Mouse (Mus musculus) embryonic facial prominence, embryonic 15.5 days (tissue): ENCODE measurements around the gene Paqr4. TPM values are rescaled to one million over a fixed set of nuclear protein-coding genes. Genes with fewer than 3 reads are reported as not detected.

Experiments
- ATAC-seq: fragments of 200-750 bp; cut with Nextera tagmentation; 2 replicates; pipeline ENCODE4 v1.8.0; 2017; ENCODE audit warnings: low read depth, moderate TSS enrichment; ENCODE audit not compliant: insufficient number of reproducible peaks, low FRiP score, low TSS enrichment
- H3K27ac ChIP-seq: fragments of 300-500 bp; sonication (generic); replicated peaks from 2 replicates; pipeline ENCODE4 v1.5.1; 2015; ENCODE audit warnings: mild to moderate bottlenecking, inconsistent platforms
- H3K27me3 ChIP-seq: fragments of 300-500 bp; sonication (generic); 2 replicates; pipeline ENCODE4 v1.6.1; 2015; ENCODE audit warnings: inconsistent platforms
- H3K36me3 ChIP-seq: fragments of 300-500 bp; sonication (generic); 2 replicates; pipeline ENCODE4 v1.6.1; 2015; ENCODE audit warnings: mild to moderate bottlenecking, inconsistent platforms
- H3K4me1 ChIP-seq: fragments of 300-500 bp; sonication (generic); 2 replicates; pipeline ENCODE4 v1.6.1; 2015; ENCODE audit warnings: inconsistent platforms
- H3K4me2 ChIP-seq: fragments of 300-500 bp; sonication (generic); replicated peaks from 2 replicates; pipeline ENCODE4 v1.6.1; 2015; ENCODE audit warnings: mild to moderate bottlenecking, inconsistent platforms
- H3K4me3 ChIP-seq: fragments of 300-500 bp; sonication (generic); replicated peaks from 2 replicates; pipeline ENCODE4 v1.5.1; 2015; ENCODE audit warnings: mild to moderate bottlenecking, inconsistent platforms
- H3K9ac ChIP-seq: fragments of 300-500 bp; sonication (generic); 2 replicates; pipeline ENCODE4 v1.6.1; 2015; ENCODE audit warnings: inconsistent platforms
- H3K9me3 ChIP-seq: fragments of 300-500 bp; sonication (generic); replicated peaks from 2 replicates; pipeline ENCODE4 v1.6.1; 2016; ENCODE audit warnings: inconsistent platforms
- WGBS: fragments of 180-500 bp; shearing (Covaris S2); methylation state at CpG from one replicate; pipeline ENCODE4 v1.1.7; 2015; 5-methylcytosine and 5-hydroxymethylcytosine counted together
- polyA plus RNA-seq: library from polyadenylated mRNA; unstranded; fragments of >200 nt; fragmentation: Nextera tagmentation; extraction: Ambion mirVana; gene quantifications from 2 replicates; pipeline ENCODE4 v1.2.1, GENCODE M21; 2015

Paqr4 gene
- polyA plus RNA-seq, 1 experiment from 2014 or later = 20.9 TPM

DNA sequence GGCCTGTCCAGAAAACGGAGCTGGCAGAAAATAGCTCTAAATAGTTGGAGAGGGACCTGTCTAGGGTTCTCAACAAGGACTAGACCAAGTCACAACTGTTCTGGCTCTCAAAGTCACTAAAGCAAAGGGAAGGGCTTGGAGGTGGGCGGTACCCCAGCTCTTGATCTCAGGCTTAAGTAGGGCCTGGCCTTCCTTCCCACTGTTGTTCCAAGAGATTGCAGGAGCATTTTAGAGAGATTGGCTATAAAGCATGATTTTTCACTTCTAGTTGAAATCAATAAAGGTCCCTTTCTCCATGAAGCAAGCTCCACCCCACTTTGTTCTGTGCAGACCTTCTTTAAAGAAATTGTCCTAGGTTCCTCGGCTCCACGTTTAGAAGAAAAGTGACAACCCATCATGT, 15.2 kb downstream of the Paqr4 start:
- no peaks in the 10 kb centered on the region for H3K36me3 ChIP-seq
- H3K9me3 ChIP-seq = no peaks in the 10 kb centered on the region
- H3K27me3 ChIP-seq = no peaks in the 10 kb centered on the region
- H3K9ac ChIP-seq = peak overlapping the region; percentile 55
- H3K4me3 ChIP-seq = peak overlapping the region; percentile 95
- peak overlapping the region; percentile 71 for H3K27ac ChIP-seq
- peaks cover 13% of the 10 kb centered on the region; the same call in 1 of the 2 replicates for H3K4me1 ChIP-seq
- WGBS = 62% methylated on average over 4 of the region's 4 CpGs
- no peak for ATAC-seq
- H3K4me2 ChIP-seq = peak overlapping the region; percentile 82

DNA sequence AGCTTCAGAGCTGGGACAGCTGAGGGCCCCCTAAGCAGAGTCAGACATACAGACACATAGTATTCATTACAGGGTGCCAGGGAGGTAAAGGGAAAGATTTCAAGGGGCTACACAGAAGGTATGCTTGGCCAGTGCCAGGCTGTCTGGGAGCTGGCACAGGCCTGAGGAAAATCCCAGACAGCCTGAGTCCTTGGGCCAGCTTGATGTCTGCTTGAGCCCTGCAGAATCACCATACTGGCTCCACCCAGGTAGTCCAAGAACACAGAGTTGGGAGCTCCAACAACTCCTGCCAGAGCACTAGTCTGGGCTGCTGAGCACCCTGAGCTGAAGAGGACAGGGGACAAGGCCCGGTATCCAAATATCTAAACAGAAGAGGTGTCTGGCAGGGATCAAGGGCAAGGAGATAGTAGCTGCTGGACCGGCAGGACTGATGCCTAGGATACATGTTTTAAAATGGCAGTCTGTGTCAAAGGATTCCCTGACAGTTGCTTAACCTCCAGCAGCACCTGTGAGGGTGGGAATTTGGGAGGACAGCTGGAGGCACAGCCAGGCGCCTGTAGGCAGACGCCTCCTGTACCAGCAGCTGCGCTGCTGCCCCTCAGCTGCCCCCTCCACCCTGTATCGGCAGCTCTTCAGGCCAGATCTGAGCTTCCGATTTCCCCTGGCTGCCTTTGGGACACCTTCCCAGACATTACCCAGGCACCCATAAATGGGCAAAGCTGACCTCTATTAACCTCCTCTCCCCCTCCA, 18.1 kb downstream of the Paqr4 start, which contains the start of gene 1520401A03Rik:
TSS of gene 1520401A03Rik (minus strand) at position 408 of the 750 bp plus-strand sequence.
- 65% methylated on average over 7 of the region's 7 CpGs for whole genome bisulfite sequencing
- Histone ChIP-seq H3K36me3 (no peaks in the 10 kb centered on the region), H3K4me1 (peaks cover 12% of the 10 kb centered on the region; the same call in 1 of the 2 replicates), H3K27me3 (no peaks in the 10 kb centered on the region), H3K4me2 (no peak within 1 kb of the TSS), H3K4me3 (no peak within 1 kb of the TSS), H3K9me3 (no peaks in the 10 kb centered on the region), H3K9ac (no peak within 1 kb of the TSS), H3K27ac (no peak within 1 kb of the TSS; the same call in 1 of the 2 replicates)
- ATAC-seq = no peak

DNA sequence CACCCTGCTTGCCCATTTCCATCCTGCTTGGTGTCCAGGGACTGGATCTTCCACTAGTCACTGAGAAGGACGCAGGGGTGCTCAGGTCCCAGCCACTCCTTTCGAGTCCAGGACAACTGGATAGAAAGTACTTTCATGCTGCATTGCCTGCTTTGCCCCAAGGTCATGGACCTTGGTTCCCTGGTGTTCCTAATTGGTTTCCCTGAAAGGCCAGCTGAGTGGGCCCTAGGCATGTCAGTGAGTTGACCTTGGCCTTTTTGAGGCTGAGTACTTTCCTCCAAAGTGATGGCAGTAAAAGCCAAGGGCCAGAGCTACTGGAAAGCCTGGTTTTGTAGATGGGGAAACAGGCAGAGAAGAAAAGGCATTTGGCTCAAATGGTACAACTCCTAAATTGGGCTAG, 18.8 kb downstream of the Paqr4 start:
- Histone ChIP-seq H3K4me1 (peaks cover 7% of the 10 kb centered on the region; the same call in 1 of the 2 replicates), H3K4me3 (no peak overlapping the region), H3K4me2 (no peak overlapping the region), H3K9me3 (no peaks in the 10 kb centered on the region), H3K27ac (no peak overlapping the region; the same call in 1 of the 2 replicates), H3K27me3 (no peaks in the 10 kb centered on the region), H3K36me3 (no peaks in the 10 kb centered on the region), H3K9ac (no peak overlapping the region)
- 76% methylated on average over 2 of the region's 2 CpGs for WGBS
- no peak for ATAC-seq

DNA sequence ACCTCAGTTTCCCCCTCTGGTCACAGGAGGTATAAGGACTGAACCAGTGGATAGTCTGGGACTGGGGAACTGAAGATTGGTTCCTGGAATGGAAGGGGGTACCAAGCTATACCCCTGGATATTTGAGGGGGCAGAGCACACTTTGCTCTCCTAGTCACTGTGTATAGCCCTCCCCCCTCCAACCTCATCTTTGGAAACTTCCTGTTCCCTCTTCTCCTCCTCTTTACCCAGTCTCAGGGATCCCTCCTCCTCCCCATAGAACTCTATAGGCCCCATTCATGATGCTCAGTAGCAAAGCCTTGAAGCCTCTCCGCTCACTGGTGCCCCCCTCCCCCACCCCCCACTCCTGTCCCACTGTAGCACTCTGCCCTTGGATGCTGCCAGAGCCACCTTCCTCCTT, 21.2 kb downstream of the Paqr4 start:
- Histone ChIP-seq H3K4me3 (no peak overlapping the region), H3K9ac (no peak overlapping the region), H3K4me2 (no peak overlapping the region), H3K4me1 (no peaks in the 10 kb centered on the region), H3K27me3 (no peaks in the 10 kb centered on the region), H3K9me3 (no peaks in the 10 kb centered on the region), H3K27ac (no peak overlapping the region), H3K36me3 (no peaks in the 10 kb centered on the region)
- ATAC-seq = no peak
- 11% methylated on average over 1 of the region's 1 CpGs for WGBS

DNA sequence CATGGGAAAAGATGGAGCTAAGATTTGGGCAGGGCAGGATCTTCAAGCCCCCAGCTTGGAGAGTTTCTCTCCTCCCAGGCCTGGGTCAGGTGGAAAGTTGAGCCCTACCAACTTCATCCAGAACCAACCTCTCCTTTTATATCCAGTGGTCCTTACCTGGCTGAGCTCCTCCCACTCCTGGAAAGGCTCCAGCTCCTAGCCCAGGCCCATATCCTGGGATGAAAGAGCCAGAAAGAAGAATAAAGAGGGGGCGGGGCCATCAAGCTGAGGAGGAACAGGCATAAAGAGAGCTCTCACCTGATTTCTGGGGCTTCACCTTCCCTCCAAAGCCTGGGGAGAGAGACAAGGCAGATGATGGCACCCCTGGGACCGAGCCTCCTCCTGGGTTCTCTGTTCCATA, 23.7 kb downstream of the Paqr4 start:
- H3K4me3 ChIP-seq = no peak overlapping the region
- H3K27ac ChIP-seq = no peak overlapping the region
- 59% methylated on average over 2 of the region's 2 CpGs for WGBS
- no peaks in the 10 kb centered on the region for H3K4me1 ChIP-seq
- no peaks in the 10 kb centered on the region for H3K27me3 ChIP-seq
- ATAC-seq = no peak
- no peaks in the 10 kb centered on the region for H3K9me3 ChIP-seq
- no peak overlapping the region for H3K9ac ChIP-seq
- H3K4me2 ChIP-seq = no peak overlapping the region
- H3K36me3 ChIP-seq = no peaks in the 10 kb centered on the region

DNA sequence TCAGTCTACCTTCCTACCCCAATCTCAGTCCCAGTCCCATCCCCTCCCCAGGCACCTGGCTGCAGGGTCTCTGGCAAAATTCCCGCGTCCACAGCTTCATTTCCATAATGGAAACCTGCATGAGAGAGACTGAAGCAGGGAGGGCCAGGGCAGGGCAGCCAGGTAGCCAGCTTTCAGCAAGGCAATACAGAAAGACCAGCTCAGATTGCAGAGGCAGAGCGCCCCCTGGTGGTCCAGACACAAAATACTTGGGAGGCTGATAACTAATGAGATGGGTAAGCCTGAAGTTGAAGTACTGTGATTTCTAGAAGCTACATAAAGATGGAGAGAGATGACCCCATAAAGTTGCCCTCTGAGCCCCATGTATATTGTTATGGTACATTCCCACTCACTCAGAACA, 34.5 kb downstream of the Paqr4 start:
- Histone ChIP-seq H3K9ac (no peak overlapping the region), H3K9me3 (no peaks in the 10 kb centered on the region), H3K27ac (no peak overlapping the region), H3K4me1 (peaks cover 13% of the 10 kb centered on the region), H3K4me3 (no peak overlapping the region), H3K36me3 (no peaks in the 10 kb centered on the region), H3K27me3 (peaks cover 5% of the 10 kb centered on the region), H3K4me2 (no peak overlapping the region)
- 2% methylated on average over 3 of the region's 3 CpGs for WGBS
- ATAC-seq = peak; percentile 30; the same call in 1 of the 2 replicates

DNA sequence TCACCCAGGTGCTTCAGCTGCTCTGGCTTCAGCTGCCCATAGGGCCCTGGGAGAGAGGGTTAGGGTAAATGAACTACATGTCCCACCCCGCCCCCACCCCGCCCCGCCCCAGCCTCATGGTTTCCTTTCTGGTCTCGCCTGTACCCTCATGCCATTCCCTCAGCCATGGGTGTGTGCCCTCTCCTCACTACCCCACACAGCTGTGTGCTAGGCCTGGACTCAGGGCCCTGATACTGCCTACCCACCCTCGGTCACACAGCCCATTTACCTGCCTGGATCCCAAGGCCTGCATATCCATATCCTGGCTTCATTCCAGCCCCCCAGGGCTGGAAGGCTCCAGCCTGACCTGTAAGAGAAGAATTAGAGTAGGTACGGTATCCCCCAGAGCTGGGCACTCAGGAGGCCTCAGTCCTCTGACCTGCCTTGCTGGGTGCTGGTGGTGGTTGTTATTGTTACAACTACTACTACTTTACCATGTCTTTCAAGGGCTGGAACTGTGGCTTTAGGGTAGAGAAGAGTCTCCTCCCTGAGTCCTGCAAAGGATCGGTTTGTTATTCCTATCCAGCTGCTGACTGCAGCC, 35.1 kb downstream of the Paqr4 start:
- no peak overlapping the region for H3K9ac ChIP-seq
- no peaks in the 10 kb centered on the region for H3K36me3 ChIP-seq
- 70% methylated on average over 7 of the region's 7 CpGs for WGBS
- H3K27me3 ChIP-seq = peaks cover 11% of the 10 kb centered on the region
- H3K27ac ChIP-seq = no peak overlapping the region
- ATAC-seq = no peak
- no peaks in the 10 kb centered on the region for H3K9me3 ChIP-seq
- no peak overlapping the region for H3K4me3 ChIP-seq
- no peak overlapping the region for H3K4me2 ChIP-seq
- peaks cover 13% of the 10 kb centered on the region for H3K4me1 ChIP-seq

DNA sequence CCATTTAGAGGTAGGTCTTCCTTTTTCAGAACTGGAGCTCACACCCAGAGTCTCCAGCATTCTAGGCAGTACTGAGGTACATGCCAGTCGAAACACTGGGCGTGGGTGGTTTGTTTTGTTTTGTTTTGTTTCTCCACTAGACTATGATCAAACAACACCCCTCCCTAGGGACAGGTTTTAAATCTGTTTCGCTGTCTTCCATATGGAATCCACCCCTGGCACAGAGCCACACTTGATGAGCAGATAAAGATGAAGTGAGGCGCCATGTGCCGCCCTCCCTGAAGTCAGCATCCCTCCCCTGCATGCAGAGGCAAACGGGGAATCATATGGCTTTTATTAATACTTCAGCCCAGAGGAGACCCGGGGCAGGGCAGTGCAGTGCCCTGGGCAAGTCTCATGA, 35.9 kb downstream of the Paqr4 start:
- Histone ChIP-seq H3K4me3 (no peak overlapping the region), H3K9me3 (no peaks in the 10 kb centered on the region), H3K4me1 (peaks cover 20% of the 10 kb centered on the region), H3K36me3 (no peaks in the 10 kb centered on the region), H3K9ac (no peak overlapping the region), H3K27ac (no peak overlapping the region), H3K27me3 (peaks cover 20% of the 10 kb centered on the region), H3K4me2 (no peak overlapping the region)
- WGBS = 10% methylated on average over 7 of the region's 7 CpGs
- ATAC-seq = no peak

DNA sequence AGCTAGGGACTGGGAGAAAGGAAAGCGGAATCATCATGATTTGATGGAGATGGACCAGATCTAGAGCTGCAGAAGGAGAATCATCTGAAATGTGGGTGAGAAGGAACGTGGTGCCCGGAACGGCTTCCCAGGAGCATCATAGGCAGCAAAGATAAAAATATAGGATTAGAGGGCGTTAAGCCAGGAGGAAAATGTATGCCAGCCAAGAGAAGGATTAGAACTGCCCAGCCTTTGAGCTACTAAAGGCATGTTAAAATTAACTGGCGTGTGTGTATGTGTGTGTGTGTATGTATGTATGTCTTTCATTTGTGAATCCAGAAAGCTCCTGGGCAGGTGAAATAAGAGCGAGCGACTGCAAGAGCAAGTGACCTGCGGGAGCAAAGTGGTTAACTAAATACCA, 37.4 kb downstream of the Paqr4 start:
- Histone ChIP-seq H3K4me2 (no peak overlapping the region), H3K4me1 (peaks cover 28% of the 10 kb centered on the region), H3K9me3 (no peaks in the 10 kb centered on the region), H3K36me3 (no peaks in the 10 kb centered on the region), H3K4me3 (no peak overlapping the region), H3K9ac (no peak overlapping the region), H3K27ac (no peak overlapping the region), H3K27me3 (peaks cover 34% of the 10 kb centered on the region)
- no peak for ATAC-seq
- 81% methylated on average over 9 of the region's 9 CpGs for WGBS

DNA sequence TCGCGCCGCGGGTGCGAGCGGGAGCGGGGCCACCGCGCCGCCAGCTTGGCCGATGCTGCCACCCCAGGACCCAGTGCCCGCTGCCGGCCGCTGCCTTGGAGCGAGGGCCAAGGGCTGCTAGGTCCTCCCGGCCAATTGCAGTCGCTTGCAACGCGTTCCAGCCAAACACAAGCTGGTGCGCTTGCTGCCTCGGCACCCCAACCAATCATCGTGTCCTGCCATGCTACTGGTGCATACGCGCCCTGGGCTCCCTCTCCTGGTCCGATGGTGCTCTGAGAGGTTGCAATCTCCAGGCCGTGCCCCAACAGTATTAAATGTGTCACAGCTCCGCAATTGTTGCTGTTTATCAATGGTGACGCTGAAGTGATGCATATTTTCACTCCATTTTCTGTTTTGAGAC, 40.6 kb downstream of the Paqr4 start:
- no peaks in the 10 kb centered on the region for H3K9me3 ChIP-seq
- H3K4me1 ChIP-seq = peaks cover 21% of the 10 kb centered on the region
- H3K4me2 ChIP-seq = peak overlapping the region; percentile 100
- peak; percentile 87 for ATAC-seq
- no peaks in the 10 kb centered on the region for H3K36me3 ChIP-seq
- peak overlapping the region; percentile 26; the same call in 1 of the 2 replicates for H3K9ac ChIP-seq
- peak overlapping the region; percentile 61 for H3K4me3 ChIP-seq
- H3K27ac ChIP-seq = no peak overlapping the region
- under 1% methylated on average over 28 of the region's 28 CpGs for WGBS
- H3K27me3 ChIP-seq = peaks cover 39% of the 10 kb centered on the region

DNA sequence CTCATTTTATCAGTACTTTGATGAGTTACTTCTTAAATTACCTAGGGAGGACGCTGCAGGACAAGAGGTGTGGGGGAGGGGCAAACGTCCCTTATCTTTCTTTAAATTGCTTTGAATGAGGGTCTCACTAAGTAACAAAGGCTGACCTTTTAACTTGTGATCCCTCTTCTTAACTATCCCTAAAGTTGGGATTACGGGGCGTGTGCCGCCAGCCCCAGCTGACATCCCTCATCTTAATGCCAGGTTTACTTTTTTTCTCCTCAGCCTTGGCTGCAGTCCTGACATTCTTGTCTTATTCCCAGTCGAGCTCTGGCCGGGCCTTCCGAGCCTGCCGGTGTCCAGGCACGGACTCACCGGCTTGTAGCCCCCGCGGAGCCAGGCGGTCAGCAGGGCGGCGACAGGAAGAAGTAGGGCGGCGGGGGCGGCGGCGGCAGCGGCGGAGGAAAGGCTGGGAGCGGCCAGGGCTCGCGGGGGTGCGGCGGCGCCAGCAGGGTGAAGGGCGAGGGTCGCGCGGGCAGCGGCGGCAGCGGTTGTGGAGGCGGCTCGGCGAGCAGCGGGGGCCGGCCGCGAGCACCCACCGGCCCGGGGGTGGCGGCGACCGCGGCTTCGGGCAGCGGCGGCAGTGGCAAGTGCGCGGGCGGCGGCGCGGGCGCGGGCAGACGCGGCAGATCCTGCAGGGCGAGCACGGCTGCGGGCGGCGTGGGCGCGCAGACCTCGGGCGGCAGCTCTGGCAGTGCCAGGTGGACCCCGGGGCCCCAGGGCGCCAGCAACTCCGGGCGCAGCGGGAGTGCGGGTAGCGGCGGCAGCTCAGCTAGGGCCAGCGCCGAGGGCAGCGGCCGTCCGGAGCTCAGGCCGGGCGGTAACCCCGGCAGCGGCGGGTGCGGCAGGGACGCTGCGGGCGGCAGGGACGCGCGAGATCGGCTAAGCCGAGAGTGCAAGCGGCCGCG, 41.3 kb downstream of the Paqr4 start:
- H3K36me3 ChIP-seq = no peaks in the 10 kb centered on the region
- peak overlapping the region; percentile 100 for H3K4me2 ChIP-seq
- H3K4me3 ChIP-seq = peak overlapping the region; percentile 61
- H3K27me3 ChIP-seq = peaks cover 39% of the 10 kb centered on the region
- no peak overlapping the region for H3K27ac ChIP-seq
- peak overlapping the region; percentile 26 for H3K9ac ChIP-seq
- H3K9me3 ChIP-seq = no peaks in the 10 kb centered on the region
- under 1% methylated on average over 98 of the region's 101 CpGs for WGBS
- H3K4me1 ChIP-seq = peaks cover 15% of the 10 kb centered on the region
- peak; percentile 53; the same call in 1 of the 2 replicates for ATAC-seq
